Mouse (Mus musculus): ENCODE data around the gene Prdm15.

Gene Prdm15

DNA sequence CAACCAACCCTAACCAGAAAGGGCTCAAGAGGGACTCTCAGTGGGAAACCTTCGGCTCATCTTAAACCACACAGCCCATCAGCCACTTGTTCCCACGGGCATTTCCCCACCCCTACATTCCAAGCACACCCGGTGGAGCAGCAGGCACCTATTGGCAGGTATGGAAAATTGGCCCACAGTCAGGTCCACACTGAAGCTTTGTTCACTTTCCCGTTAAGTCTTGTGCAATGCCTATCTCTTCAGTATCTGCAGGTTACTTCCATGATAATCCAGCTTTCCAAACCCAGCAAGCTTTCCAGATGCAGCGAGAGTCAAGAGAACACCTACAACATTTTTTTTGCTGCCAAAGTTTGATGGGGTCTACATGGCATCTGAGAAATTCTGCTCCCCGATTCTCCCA is 103.2 kb downstream of the Prdm15 start:
- DNase-seq = no peak
